Mouse (Mus musculus): ENCODE results near the gene Adam11.

DNA sequence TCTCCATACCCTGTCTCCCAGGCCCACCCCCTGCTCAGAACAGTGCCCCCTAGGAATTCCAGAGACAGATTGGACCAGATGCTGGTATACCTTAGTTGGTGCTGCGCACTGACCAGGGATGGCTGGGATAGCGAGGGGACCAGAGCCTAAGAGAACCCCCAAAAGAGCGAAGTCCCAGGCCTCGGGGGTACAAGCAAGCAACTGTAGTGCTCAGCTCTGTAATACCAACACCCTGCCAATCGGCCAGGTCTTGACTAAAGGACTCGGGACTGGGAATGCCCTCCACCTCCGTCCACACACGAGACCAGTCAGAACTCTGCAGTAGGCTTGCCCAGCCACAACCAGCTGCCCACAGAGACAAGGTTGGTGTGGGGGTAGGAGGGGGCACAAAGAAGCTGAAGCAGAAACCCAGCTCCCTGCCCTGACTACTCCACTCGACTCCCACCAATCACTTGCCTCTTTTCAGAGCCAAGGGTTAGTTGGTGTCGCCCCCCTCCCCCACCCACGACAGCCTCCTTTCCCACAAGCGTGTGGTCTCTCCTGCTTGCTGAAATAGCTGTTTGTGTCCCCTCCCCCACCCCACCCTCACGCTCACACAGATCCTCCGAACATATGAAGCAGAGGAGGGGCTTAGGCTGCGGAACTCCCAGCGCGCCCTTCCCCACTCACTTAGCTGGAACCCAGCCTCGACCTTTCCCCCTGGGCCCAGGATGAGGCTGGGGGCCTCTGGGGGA is 7.5 kb upstream of the Adam11 start:
- TF ChIP-seq FOSL1 (IDR thresholded peaks at IDR 0.05; ENCODE audit: insufficient read depth, low read length, poor library complexity, severe bottlenecking), result no peak
- TF ChIP-seq MAX (IDR thresholded peaks at IDR 0.05), result no peak
- no peak for TF ChIP-seq CTCF (IDR thresholded peaks at IDR 0.05; ENCODE audit: control insufficient read depth, insufficient read depth, insufficient read length)
- no peak for TF ChIP-seq CEBPB (IDR thresholded peaks at IDR 0.05; ENCODE audit: low read depth)

All from C2C12 (cell line).